Mouse (Mus musculus): ENCODE measurements at regions not wholly inside any gene's neighbourhood (a gene's known extent, or its start where the extent isn't known, plus 50 kb on each side); places are given as distances from the start of the nearest gene placed in this dataset.

DNA sequence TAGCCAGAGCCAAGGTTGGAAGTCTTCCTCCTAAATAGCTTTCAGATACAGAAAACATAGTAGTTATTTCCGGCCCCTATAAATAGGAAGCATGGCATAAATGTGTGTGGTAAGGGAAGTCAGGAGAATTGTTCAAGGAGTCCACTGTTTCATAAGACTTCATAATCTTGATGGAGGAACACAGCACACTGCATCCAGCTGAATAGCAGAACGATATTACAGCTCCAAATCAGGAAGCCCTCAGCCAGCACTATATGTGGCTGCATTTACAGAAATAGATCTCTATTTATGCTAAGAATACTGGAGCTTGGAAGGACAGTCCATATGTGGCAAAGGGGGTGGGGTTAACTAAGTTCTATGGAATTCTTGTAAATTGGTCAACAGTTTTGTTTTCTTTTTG lies 371.1 kb downstream of the Elavl2 start:
- DNase-seq, result no peak

DNA sequence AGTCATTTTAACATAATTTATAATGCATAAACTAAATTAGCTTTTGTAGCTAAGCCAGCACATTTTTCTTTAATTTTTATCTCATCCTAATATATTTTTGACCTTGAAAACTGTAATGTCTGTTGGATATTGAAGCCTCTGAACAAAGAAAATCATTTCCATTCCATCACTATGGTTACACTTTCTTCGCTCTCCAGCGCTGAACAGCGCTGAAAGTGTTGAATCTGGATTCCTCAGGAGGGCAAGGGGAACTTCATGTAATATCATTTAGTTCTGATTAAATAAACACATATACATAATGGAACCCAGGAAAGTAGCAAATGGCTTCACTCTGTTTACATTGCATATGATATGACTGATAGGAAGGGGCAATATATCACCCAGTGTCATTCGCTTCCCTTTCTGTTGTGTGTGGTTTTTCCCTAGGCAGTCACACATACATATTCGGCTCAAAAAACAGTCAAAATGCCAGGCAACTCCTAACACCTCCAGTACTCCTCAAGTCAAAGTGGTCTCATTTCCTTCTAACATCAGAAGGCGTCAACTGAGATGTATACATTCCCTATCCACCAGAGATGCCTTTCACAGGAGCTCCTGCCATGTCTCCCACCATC lies 372.5 kb downstream of the Elavl2 start:
- DNase-seq, result no peak

DNA sequence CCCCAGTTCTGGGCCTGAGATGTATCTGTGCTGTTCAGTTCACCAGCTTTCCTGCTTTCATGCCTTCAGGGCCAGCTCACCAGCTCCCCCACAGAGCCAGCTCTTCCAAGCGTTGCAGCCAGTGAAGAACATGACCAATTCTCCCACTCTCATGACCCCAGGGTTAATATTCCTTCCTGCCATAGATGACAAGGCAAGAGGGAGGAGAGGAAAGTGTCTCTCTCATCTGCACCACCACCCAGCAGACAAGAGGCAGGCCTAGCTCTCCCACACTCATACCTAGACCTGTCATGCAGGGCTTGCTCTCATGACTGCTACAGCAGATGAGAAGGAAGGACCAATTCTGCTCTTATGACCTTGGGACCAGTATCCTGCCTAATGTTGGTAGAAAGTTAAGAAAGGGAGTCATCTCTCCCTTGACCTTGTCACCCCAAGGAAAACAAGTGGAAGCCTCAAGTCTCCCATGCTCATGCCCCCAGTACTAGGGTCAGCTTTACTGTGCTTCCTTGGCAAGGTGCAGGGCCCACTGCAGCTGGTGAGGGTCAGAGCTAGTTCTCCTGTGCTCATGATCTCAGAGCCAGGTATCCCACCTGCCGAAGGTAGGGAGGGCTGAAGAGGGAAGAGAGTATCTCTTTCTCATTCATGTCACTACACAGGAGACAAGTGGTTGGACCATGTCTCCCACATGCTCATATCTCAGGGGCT lies 404.0 kb downstream of the Elavl2 start:
- DNase-seq, result no peak

DNA sequence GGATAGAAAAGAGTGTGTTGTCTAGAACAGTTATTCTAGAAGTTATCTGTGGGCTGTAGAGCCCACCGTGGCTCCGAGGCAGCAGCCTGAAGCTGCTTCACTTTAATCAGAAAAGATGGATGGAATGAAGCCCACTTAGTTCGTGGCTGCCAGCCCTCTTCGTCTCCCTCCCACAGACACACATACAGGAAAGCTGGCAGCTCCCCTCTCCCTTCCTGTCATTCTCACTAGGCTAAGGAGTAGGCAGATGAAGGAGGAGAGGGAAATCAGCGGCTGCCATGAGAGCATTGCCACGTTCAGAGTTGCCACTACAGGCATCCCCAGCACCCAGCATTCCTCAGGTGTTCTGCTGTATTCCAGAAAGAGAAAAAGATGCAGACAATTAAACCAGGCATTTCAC lies 435.9 kb downstream of the Elavl2 start:
- DNase-seq, result no peak

DNA sequence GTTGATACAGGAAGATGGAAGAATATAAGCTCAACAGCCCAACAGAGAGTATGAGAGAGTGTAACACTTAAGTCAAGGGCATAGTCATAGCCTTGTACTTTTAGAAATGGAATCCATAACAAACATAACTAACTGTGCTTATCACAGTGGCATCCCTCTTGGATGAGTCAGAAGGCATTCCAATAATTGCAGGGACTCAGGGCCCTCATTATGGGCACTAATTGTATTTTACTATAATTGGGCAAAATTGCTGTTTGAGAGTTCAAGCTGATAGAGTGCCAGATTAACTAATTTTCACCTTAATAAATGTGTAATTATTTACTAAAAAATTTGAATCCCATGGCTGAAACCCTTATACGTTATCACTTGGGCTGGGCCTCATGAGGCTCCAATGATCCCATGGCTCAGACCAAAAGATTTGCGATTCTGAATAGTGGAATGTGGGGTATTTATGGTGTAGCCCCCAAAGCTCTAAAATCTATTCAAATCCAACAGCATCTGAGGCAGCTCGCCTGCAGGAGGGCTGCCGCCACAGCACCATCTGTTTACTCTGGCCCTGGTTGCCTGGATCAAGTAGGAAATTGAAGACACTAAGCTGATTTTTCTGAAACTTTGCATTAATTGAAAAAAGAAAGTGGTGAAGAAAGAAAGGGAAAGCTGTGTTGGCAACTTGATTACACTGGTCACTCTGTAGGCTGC lies 456.7 kb downstream of the Elavl2 start:
- no peak for DNase-seq

DNA sequence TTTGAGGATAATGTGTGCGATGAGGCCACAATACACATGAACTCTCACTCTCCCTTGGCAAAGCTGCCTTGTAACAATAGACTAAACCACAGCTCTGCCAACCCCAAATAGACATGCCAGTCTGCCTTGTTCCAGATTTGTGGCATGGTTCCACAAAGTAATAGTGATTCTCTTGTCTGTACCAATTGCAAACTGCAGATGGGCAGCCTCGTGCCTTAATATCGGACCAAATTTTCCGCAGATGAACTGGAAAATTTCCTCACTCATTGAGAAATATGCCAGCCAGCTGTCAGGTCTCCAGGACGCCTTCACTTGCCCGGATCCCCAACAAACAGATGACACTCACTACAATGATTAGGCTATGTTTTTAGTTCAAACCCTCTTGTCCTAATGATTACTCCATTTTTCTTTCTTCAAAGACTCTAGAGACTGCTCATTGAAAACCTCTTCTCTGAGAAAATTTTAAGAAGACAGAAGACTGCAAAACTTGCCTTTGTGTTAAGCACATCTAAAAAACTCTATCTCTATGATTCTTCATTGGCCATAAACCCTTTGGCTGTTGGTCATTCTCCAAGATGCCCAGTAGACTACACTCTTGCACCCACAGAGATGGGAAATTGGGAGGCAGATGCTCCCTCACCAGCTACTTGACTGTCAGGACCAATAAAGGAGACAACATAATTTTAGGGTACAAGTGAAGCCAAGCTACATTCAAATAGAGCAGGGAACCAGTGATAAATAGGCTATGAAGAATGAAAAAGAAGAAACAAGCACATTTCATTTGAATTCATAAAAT lies 483.1 kb downstream of the Elavl2 start:
- peak; percentile 30 for DNase-seq

DNA sequence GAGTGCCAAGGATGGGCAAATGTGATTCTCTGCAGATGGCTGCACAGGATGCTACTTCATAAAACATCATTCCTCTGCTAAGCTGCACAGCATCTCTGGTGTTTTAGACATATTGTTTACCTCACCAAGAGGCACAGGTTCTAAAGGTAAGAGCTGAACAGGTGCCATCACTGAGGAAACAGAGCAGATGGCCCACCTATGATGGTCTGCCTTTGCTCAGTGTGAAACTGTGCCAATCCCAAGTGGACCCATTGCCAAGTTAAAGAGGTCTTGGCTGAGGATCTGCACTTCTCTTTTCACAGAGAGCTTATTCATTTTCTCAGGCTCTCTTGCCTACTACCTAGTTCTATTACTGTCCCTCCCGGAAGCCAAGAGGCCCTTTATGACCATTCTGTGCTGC lies 494.3 kb downstream of the Elavl2 start:
- peak; percentile 61 for DNase-seq

DNA sequence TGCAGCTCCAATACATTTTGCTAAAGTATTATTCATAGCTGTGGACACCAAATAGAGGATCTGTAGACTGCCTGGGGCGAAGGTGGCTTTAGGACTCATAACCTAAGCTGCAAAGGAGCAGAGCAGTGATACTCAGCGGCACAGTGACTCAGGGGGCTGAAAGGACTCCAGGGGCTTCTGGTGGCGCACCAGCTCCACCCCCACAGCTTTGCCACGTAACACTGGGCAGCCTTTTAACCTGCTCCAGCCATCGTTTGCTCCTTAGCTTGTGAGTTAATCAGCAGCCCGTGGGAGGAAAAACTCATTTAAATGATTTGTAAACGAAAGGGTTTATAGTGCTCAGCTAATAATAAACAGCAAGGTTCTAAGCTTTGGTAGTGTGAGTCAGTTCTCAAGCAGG lies 532.4 kb downstream of the Elavl2 start:
- DNase-seq, result no peak

DNA sequence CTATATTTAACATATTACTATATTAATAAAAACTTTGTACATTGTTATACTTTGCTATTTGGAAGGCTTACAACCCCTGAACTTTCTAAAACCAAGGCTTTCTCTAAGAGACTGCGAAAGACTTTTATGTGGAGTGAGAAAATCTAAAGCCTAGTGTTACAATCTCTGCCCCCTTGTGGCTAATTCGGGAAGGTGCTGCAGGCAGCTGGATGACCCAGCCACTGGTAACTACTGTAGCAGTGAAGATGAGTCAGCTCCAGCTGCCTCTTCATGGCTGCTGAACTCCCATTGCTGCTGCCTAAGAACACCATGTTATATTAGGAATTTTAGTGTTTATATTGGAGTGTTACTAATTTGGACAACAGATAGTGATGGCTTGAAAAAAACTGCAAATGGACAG lies 539.7 kb downstream of the Elavl2 start:
- DNase-seq, result peak; percentile 1

DNA sequence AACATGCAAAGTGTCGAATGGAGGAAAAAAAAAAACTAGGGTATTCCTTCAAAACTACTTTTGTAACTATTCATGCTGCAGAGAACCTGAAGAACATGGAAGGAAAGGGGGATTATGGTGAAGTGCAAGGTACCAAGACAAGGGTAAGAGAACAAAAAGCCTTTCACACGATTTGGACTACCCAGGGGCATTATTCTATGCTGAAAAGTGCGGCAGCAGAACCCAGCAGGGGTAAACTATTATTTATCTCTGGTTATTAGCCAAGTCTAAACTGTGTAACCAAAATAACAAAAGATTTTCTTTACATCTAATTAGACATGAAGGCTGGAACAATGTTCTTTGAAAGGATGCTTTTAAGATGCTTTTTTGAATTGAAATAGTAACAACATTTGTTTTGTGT lies 560.8 kb downstream of the Elavl2 start:
- no peak for DNase-seq

DNA sequence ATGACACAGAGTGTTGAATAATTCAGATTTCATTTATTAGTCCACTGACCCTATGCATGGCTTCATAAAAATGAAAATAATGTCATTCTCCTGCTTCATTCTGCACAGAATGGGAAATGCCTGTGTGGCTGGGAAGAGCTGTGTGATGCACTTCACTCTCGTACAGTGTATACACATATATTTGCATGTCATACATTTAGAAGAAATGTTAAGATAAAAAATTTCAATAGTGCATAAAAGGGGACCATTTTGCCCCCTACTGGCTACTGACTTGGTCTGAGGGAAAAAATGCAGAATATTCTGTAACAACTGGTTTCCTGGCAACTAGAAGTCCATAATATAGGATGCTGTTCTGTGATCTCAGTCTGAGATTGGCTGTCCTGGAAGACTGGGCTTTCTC lies 580.5 kb downstream of the Zfp352 start:
- no peak for DNase-seq

DNA sequence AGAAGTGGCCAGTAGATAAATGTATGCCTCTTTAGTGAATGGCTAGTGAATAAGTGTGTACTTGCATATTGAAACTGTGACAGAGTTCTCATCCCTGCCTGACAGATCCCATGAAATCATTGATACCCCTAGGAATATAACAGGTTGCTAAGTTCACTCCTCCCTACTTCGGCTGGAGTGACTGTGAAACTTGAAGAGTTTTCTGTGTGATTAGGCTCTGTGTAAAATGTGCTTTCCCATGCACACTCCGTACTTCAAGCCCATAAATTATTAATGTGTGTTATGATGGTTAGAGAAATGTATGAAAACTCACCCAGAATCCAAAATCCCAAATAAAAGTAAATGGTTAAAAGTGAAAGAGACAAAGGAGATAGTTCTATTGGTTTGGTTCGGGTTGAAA lies 580.0 kb downstream of the Zfp352 start:
- DNase-seq, result no peak

DNA sequence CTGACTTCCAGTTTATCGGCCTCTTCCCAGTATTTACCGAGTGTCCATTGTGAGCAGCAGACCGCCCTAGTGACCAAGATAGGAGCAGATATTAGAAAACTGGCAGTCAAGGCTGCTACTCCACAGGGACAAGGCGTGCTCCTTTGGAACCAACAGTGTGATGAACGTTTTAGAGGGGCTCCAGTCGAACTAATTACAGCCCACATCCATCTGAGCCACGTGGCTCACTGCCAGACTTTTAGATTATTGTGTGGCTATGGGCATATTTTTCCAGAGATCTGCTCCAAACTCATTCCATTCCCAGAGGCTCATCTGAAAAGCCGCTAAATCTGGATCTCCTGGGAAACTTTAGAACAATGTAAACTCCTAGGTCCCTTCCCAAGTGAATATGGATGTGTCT lies 578.9 kb downstream of the Zfp352 start:
- no peak for DNase-seq

Data from cerebellum, adult 8-10 months (tissue).